Mouse (Mus musculus): ENCODE results near the gene Tnfrsf8.

DNA sequence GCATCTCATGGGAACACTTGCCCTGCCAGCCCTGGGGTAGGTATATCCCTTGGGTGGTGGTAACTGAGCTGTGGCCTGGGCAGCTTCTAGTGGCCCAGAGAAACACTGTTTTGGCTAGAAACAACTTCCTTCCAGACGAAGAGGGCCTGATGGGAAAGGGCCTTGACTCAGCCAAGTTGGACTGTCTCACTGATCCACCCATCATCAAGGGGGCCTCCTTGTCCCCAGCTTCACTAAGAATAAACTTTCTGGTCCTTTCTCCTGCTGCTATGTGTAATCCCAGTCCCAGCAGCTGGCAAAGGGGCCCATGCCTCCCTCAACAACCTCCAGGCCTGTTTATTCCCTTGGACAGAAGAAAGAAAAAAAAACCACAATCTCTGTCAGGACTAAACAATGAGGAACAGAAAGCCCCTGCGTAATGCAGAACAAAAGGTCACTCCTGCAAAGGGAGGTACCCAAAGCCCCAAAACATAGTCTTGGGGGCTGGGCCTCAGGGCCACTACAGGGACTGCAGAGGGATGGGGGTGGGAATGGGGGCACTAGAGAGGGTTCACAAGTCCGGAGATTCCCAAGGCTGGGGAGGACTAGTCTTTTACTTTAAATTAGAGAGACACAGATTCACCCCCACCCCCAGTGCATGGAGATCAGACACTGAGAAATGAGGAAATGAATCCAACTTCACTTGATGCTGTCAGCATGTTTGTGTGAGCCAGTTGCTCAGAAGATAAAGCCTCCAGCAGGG is 81.3 kb downstream of the Tnfrsf8 start:
- TF ChIP-seq GATA1 (IDR thresholded peaks at IDR 0.05; ENCODE audit: borderline replicate concordance, low read length), result no peak
- TF ChIP-seq FLI1 (IDR thresholded peaks at IDR 0.05; ENCODE audit: low read length), result no peak

Measured in megakaryocyte, embryonic 14.5 days (primary cell).